Mouse (Mus musculus): ENCODE measurements at regions not wholly inside any gene's neighbourhood (a gene's known extent, or its start where the extent isn't known, plus 50 kb on each side); places are given as distances from the start of the nearest gene placed in this dataset.

DNA sequence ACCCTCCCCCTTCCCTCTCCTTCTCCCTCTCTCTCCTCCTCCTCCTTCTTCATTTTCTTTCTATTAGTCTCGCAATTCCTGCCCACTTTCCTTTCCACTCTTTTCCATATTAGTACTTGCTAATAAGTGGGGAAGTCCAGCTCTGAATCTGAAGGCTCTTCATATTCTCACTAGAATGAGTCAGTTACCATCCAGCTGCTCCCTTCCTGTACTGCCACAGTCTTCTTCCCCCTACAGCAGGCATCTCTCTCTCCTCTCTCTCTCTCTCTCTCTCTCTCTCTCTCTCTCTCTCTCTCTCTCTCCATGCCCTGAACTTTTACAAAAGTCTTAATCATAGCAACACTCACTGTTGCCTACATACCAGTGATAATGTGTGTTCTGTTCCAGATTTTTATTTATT, 226.6 kb upstream of the Pter start:
- no peak for DNase-seq

DNA sequence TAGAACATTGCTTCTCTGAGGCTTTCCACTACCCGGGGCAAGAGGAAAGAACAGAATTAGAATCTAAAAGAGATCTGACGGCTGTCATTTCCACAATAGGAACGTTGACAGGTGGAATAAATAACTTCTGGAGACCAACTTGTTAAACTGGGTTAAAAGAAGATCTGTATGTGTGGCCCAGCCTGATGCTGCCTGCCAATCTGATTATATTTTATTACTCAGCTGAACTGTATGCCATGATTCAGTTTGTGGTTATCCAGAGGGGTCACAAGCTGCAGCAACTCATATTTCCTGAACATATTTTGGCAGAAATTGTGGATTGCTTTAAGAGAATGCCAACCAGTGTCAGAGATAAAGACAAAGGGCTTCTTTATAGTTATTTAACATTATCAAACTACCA, 224.5 kb upstream of the Pter start:
- no peak for DNase-seq

DNA sequence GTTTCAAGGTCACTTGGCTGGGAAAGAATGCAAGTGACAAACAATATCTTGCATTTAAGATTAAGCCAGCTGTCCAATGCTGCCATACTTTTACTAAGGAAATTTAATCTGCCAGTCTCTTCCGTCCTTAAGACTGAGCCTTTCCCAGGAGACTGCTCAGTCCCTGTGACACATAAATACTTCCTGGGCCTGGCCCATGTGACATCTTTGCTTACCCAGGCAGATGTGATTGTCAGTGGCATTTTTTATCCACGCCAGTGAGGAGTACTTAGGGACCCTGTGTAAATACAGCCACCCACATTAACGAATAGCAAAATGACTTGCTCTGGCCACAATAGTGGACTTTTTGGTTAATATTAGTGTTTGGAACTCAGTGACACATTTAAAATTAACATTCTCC, 216.3 kb upstream of the Pter start:
- no peak for DNase-seq

- peak; percentile 75 to 77 for DNase-seq
Measured at GRCm38 (mm10) chr2:12709156-12709923, 214.5 kb upstream of the Pter start.

GRCm38 (mm10) chr2:12709924-12710240, 214.0 kb upstream of the Pter start:
- no peak for DNase-seq

- no peak for DNase-seq
Measured at GRCm38 (mm10) chr2:12716124-12717012, 207.5 kb upstream of the Pter start.

DNA sequence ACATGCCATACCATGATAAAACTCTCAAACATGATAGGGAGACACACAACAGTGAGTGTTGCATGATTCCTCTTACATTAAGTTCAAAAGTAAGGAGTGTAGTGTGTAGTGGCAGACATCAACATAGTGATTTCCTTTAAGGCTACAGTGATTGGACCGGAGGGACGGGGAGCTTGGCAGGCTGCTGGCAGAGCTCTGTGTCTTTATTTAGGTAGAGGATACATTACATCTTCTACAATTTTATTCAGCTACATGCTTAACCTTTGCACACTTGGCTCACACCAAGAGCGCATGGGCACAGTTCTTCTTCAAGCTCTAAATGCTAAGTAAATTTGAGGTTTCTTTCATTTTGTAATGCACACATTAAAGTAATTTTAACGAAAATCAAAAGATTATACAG, 194.6 kb upstream of the Pter start:
- no peak for DNase-seq

DNA sequence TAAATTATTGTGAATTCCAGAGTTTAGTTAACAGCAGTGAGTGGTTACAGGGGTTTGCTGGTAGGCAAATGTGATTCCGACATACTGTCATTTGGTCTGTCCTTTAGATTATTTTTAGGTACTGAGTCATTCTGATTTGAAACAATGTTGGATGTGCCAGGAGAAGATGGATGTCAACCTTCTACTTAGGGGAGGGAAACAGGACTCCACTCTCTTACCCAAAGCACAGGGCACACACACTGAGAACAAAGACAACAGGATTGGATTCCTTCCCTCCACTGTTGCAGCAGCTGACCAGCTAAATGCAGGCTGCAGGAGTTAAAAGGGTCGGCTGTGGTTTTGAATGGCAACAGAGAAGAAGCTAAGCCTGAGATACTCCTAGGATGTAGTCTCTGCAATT, 186.7 kb upstream of the Pter start:
- DNase-seq: no peak

DNA sequence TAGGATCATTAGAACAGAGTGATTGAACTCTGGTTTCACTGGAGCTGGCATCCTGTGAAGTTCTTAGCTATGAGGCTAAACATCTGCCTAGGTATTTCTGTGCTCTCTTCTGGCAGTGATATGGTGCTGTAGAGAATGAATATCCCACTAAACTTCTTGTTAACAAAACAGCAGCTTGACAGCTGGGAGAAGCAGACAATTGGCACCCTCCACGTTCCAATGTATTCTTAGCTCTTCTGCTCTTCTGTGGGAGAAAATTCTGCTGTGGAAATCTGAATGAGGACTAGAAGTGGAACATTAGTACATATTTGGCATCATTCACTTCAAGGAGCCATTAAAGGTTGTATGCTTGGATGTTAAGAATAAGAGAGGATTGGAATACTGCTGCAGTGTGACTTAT, 177.0 kb upstream of the Pter start:
- DNase-seq: no peak

DNA sequence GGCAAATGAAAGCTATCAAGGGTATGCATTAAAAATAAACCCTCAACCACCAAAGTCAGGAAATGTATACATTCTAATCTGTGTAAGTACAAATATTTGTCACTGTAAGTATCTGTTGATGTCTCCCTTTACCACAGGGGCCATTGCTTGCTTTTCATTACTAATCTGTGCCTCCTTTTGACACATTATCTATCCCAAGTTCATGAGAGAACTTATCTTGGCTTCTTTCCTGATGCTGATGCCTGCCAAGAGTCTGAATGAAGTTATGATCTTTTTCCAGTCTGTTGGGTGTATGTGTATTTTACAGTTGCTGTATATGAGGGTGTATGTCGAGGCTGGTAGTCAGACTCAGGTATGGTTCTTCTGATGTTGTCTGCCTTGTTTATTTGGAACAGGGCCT, 165.0 kb upstream of the Pter start:
- no peak for DNase-seq

- DNase-seq: no peak
Measured at GRCm38 (mm10) chr2:12759931-12760330, 163.9 kb upstream of the Pter start.

DNA sequence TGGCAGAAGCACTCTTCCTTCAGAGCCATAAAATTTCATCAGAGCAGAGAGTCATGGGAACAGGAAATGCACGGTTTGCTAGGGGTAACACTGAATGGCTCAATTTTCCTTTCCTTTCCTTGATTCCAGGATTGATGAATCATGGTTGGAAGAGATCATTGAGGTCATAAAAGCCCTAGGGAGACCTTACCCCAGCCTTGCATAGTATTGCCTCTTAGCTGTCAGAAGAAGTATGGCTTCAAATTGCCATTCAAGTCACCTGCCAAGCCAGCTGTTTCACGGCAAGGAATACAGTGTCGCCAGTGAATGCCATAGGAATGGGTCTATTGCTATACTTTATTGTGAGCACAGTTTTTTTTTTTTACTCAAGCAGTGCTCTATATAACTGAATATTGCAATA, 162.4 kb upstream of the Pter start:
- no peak for DNase-seq

DNA sequence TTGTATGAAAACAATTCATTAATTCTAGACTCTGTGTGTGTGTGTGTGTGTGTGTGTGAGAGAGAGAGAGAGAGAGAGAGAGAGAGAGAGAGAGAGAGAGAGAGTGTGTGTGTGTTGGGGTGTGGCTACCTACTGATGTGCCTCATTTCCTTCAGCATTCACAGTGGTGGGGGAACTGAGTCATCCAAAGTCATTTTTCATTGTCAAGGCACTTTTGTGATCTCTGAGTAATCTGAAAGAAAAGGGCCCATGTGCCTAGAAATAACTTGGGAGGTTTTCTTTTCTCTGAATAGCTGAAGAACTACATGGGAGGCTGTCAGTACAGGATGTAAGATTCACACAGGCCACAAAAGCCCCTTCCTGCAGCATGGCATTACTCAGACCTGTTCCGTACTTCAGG, 159.3 kb upstream of the Pter start:
- no peak for DNase-seq

GRCm38 (mm10) chr2:12765336-12765735, 158.5 kb upstream of the Pter start:
- DNase-seq: no peak

GRCm38 (mm10) chr2:12776866-12777265, 147.0 kb upstream of the Pter start:
- DNase-seq: no peak

- DNase-seq: peak in 1 of 2 experiments; percentile 4
Measured at GRCm38 (mm10) chr2:12777696-12778095, 146.1 kb upstream of the Pter start.

DNA sequence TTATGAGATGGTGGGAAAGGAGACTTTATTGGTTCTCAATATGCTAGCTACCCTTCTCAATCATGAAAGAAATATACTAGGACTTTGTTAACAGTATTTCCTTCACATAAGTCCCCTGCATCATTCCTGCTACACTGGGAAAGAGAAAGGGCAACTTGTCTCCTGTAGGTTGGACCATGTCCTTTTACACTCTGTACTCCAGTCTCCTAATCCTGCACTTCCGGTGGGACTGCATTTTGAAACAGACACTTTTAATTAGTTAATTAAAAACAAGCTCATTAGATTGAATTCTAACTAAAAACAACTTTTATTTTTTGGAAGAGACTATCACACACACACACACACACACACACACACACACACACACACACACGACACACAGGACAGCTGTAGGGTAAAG, 131.2 kb upstream of the Pter start:
- DNase-seq: no peak

DNA sequence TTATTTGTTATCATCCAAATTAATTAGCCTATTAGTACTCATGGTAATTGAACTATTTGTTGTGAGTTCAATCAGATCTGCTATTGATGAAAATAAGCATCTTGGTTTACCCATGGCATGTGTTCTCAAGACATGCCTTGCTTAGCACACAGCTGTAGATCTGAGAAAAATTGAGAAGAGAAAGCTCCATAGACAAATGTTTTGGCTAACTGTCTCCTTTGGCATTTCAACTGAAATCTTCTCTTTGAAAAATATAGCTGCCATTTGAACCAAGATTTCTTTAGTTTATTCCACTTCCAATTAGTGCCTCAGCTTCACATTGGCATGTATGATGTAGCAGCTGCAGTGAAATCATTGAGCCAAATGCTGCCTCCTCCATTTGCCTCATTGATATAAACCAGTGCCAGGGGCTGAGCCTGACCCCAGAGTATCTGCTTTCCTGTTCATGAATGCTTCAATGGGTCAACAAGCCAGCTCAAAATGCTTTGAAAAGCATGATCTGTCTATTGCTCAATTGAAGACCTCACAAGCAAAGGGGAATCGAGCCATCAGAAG, 126.1 kb upstream of the Pter start:
- DNase-seq: peak; percentile 9 to 11

- DNase-seq: peak; percentile 22 to 35
Measured at GRCm38 (mm10) chr2:12799153-12799925, 124.5 kb upstream of the Pter start.

GRCm38 (mm10) chr2:12802667-12803066, 121.2 kb upstream of the Pter start:
- DNase-seq: no peak

DNA sequence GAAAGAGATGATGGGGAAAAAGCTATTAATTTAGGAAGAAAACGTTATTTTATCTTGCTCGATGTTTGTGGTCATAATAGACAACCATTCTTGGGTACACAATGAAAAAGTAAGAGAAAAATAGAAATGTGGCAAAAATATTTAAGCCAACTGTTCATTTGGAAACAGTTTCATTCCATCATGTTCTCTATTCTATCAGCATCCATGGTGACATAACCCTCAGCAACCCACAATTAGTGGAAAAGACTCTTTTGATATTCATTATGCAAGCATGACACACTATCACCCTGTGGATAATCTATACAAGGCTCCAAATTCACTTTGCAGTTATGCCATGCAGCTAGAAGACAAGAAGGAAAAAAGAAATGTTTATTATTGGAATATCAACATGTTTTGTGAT, 118.7 kb upstream of the Pter start:
- DNase-seq: no peak

- no peak for DNase-seq
Measured at GRCm38 (mm10) chr2:12808466-12808865, 115.4 kb upstream of the Pter start.

GRCm38 (mm10) chr2:12815339-12815738, 108.5 kb upstream of the Pter start:
- DNase-seq: no peak

All from cerebellum, postnatal 14 days (tissue).